Mouse (Mus musculus) gastrocnemius, postnatal 25 days (tissue): ENCODE data around the gene Gad2. TPM values are rescaled to one million over a fixed set of nuclear protein-coding genes. Genes with fewer than 3 reads are reported as not detected.
"Not testable (repeated sequence)": the region's sequence is repeated elsewhere in the genome, so short reads cannot be mapped to it uniquely, and the experiment has no call there.

Experiments
- DNase-seq: peaks from one replicate; pipeline ENCODE4 v3.0.0; 2022
- long read RNA-seq, 2 experiments: library from polyadenylated mRNA; stranded (forward); transcript quantifications; one replicate each; pipeline ENCODE4 v2.0.0; 2021
- total RNA-seq, 2 experiments: library from RNA; stranded (reverse); gene quantifications; 1 replicate in 1 of 2; 2 replicates in 1 of 2; pipeline ENCODE4 v1.2.3; 2021

Gene Gad2
- total RNA-seq = not detected
- long read RNA-seq, experiment 1 = 0 reads
- long read RNA-seq, experiment 2 = 0 reads

DNA sequence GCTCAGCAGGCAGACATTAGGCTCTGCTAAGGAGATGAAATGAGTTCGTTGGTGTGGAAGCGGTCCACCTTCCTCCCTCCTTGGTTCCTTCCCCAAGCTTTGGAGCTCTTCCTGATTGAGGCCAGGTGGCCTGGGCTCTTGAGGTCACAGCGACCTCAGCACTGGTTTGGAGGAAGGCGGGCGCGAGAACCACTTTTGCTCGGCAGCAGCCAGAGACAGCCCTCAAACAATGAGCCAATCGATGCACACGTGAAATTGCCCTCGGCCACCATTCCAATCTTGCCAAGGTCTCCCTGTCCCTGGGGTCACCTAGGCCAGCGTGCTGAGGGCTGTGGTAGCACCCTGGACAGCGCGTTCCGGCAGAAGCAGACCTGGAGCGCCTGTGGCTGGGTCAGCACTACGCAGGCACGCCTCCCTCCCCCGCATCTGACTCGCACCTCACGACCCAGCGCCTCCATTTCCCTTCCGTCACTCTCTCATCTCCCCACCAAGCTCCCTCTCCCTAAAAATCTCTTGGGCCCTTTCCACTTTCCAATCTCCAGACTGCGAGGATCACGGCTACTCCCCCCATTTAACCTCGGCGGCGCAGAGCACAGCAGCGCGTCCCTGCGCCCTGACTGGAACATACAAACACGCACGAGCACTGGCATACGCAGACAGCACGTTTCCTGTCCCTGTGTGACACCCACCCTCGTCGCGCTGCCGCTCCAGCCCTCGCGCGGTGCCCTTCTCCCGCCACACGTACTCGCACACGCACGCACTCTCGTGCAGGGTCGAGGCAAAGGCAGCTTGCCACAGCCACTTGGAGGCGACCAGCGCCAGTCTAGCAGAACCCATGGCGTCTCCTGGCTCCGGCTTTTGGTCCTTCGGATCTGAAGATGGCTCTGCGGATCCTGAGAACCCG, at the start of gene Gad2:
Gene Gad2 (plus strand): TSS at position 378 of the 904 bp plus-strand sequence.
- DNase-seq = no peak

DNA sequence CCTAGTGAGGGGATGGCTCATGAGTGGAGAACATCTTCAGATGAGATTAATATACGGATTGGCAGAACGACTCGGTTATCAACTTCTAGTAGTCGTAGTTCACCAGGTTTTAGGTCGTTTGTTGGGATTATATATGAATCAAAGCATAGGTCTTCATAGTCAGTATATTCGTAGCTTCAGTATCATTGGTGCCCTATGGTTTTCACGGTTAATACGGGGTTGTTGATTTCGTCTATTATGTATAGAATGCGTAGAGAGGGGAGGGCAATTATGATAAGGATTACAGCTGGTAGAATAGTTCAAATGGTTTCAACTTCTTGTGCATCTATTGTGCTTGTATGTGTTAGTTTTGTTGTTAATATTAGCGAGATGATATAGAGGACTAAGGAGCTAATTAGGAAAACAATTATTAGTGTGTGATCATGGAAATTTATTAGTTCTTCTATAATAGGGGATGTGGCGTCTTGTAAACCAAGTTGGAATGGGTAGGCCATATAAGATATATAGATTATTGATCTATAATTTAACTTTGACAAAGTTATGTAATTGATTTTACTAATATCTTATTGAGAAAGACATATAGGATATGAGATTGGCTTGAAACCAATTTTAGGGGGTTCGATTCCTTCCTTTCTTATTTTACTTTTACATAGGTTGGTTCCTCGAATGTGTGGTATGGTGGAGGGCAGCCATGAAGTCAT, 34.4 kb upstream of the Gad2 start:
- not testable (repeated sequence) for DNase-seq

DNA sequence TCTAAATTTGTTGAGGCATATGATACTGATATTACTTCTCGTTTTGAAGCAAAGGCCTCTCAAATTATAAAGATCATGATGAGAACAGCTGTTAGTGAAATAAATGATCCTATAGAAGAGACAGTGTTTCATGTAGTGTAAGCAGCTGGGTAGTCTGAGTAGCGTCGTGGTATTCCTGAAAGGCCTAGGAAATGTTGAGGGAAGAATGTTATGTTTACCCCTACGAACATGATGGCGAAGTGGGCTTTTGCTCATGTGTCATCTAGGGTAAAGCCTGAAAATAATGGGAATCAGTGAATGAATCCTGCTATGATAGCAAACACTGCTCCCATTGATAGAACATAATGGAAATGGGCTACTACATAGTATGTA, 33.8 kb upstream of the Gad2 start:
- not testable (repeated sequence) for DNase-seq

DNA sequence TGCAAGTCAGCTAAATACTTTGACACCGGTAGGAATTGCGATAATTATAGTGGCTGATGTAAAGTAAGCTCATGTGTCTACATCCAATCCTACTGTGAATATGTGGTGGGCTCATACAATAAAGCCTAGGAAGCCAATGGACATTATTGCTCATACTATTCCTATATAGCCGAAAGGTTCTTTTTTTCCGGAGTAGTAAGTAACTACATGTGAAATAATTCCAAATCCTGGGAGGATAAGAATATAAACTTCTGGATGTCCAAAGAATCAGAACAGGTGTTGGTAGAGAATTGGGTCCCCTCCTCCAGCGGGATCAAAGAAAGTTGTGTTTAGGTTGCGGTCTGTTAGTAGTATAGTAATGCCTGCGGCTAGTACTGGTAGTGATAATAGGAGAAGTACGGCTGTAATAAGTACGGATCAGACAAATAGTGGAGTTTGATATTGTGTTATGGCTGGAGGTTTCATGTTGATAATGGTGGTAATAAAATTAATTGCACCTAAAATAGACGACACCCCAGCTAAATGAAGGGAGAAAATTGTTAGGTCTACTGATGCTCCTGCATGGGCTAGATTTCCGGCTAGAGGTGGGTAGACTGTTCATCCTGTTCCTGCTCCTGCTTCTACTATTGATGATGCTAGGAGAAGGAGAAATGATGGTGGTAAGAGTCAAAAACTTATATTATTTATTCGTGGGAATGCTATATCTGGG, 33.2 kb upstream of the Gad2 start:
- not testable (repeated sequence) for DNase-seq

DNA sequence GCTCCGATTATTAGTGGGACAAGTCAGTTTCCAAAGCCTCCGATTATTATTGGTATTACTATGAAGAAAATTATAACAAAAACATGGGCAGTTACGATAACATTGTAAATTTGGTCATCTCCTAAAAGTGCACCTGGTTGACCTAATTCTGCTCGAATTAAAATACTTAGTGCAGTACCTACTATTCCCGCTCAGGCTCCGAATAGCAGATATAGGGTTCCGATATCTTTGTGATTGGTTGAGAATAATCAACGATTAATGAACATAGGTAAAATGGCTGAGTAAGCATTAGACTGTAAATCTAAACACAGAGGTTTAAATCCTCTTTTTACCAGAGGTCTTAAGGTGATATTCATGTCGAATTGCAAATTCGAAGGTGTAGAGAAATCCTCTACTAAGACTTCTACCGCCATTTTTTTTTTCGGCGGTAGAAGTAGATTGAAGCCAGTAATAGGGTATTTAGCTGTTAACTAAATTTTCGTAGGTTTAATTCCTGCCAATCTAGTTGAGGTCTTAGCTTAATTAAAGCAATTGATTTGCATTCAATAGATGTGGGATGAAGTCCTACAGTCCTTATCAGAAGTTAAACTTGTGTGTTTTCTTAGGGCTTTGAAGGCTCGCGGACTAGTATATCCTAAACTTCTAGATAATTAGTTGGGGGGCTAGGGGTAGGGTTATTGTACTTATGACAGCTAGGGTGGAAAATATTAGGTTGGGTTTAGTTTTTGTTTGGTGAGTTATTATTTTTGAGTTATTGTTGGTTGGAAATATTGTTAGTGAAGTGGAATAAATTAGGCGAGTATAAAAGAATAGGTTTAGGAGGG, 32.4 kb upstream of the Gad2 start:
- not testable (repeated sequence) for DNase-seq

DNA sequence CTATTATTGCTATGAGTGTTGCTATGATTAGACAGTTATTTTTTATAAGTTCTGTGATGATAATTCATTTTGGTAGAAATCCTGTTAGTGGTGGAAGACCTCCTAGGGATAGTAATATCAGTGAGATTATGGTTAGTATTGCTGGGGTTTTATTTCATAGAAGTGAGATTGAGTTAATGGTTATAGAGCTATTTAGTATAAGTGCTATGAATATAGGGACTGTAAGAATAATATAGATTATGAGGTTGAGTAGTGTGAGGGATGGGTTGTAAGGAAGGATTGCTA, 31.9 kb upstream of the Gad2 start:
- no peak for DNase-seq

DNA sequence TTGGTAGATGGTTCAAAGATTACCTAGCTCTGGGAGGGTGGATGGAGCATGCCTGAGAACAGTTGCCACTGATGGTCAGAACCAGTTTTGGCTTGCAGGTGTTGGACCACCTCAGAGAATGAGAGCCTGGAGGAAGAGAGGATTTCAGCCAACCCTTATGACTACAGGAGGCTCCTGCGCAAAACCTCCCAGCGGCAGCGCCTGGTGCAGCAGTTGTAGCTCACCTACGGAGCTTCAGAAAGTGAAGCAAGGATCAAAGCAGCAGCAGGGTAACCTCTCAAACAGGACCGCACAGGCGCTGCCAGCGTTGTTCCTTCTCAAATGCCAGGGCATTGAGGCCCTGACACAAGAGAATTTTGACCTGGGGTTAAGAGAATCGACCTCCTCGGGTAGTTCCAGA, 4.1 kb upstream of the Gad2 start:
- no peak for DNase-seq

DNA sequence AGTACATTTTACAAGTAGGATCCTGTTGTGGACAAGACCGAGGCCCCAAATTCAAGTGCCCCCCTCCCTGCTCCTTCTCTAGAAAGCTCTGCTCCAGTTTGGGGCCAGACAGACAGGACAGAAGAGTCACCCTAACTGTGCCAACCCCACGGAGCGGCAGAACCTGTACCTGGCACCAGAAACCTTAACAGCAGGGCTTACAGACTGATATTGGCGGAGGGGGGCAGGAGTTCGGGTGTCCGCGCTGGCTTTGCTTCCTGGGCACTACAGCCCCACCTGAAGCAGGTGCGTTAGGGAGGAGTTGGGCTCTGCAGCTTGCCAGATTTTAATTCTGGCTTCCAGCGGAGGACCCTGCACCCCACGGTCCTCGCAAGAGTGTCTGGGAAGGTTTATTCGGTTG, 2.6 kb upstream of the Gad2 start:
- no peak for DNase-seq

DNA sequence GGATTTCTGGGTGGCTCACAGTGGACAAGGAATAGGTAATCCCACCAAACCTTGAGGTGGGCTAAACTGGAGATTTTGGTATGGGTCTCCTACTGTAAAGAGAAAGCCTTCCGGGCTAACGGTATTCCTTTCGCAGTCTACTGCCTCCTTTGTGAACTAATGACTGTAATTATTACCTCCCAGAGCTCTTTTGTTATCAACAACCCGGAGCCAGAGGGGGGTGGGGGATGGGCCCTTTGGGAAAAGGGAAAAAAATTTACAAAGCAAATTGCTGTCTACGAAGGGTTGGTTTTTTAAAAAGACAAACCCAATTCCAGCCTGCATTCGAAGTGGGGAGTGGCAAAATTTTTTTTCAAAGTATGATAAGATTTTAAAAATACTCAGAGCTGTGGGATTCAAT, 2.0 kb upstream of the Gad2 start:
- DNase-seq = no peak

DNA sequence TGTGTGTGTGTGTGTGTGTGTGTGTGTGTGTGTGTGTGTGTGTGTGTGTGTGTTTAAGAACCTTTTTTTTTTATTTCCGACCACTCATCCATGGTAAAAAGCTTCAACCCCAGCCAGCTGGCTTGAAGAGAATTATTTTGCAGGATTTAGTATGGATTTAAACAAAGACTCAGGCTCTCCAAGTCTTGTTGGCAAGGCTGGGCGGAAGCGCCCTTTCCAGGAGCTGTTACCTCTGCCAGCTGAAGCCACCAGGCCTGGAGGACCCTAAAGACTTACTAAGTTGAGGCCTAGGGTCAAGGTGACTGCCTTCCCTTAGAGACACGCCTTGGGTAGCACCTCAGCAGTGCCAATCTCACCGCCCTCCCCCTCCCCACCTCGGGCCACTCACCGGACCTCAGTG, 1.5 kb upstream of the Gad2 start:
- DNase-seq = no peak

DNA sequence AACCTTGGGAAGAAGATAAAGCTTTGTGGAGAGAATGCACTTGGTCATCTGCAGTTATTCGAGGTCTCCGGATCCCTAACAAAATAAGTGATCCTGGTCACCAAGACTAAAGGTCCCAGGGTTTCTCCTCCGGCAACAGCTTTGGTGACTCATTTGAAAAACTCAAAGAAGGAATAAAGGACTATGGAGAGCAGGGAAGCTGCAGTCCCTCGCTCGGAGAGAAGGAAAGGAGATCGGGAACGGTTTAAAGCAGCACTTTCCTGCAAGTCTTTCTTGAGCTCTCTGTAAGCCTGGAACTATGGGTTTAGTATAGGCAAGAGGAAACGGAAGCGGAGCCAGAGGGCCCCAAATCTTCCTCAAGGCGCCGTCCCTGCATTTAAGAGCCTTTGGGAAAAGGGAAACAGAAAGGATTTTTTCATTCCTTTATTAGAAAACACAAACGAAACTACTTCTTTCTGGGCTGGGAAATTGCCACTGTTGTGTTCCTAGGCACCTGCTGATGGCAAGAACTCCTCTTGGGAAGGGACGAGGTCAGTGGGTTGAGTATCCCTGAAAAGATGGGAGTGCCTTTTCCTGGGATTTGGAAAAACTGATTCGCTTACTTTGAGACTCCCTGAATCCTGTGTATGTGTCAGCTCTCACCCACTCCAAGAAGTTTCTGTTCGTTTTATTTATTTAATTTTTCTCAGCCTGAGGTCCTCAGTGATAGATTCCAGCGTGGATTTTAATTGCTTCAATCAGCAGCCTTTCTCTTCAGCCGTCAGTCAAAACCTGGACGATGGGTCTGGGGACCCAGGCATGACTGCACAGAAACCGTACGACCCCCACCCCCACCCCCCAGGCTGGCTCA, 802 bp upstream of the Gad2 start:
- no peak for DNase-seq

DNA sequence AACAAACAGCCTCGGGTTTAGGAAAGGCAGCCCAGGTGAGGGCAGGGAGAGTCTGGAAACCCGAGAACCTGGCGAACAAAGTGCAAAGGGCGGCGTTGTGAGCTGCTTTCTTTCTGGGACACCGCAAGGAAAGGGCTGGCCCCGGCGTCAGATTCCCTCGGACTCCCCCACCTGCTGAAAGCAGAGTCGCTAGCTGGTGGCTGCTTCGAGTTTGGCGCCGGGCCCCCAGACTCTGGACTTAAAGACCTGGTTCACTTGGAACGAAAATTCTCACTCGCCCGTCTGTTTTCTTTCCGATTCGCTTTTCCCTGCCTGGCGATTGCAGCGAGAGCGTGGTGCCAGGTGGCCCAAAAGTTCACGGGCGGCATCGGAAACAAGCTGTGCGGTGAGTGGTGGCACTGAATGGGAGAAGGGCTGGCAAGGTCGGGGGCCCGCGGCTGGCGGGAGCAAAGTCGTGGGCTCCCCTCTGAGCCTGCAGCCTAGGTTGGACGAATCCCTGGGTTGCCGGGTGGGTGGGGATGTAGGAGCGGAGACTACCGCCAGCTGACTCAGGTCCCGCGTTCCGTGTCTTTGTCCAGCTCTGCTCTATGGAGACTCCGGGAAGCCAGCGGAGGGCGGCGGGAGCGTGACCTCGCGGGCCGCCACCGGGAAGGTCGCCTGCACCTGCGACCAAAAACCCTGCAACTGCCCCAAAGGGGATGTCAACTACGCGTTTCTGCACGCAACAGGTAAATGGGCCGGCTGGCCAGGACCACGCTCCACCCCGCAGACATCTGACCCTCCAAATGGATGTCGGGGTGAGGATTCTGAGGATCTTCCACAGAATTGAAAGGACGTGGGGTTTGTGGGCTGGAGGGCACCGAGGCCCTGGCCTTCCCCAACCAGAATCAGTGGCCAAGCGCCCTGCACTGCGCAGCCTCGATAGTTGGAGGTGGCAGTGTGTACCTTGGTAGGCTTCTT, 1.4 kb downstream of the Gad2 start:
- DNase-seq = no peak

DNA sequence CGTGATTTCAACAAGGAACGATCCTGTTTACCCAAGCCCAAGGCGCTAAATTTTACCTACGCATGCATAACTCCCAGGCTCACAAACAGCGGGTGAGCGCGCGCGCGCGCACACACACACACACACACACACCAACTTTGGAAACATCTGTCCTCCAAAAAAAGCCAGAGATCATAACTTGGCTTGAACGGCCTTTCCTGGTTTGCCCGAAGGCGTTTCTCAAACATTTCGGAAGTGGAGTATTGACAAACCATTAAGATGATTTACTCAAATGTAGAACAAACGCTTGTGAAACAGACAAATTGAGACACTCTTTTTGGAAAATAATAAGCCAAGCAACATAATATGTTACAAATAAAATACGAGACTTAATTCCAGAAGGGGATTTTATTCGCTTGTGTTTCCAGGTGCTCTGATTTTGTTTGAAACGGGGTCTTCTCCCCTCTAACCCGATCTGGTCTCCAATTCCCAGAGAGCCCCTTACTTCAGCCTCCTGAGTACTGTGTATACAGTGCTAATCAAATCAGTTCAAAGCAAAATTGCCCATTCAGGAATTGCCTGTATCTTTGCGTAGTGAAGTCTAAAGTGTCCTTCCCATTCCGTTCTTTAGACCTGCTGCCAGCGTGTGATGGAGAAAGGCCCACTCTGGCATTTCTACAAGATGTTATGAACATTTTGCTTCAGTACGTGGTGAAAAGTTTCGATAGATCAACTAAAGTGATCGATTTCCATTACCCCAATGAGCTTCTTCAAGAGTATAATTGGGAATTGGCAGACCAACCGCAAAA, 2.4 kb downstream of the Gad2 start:
- no peak for DNase-seq

DNA sequence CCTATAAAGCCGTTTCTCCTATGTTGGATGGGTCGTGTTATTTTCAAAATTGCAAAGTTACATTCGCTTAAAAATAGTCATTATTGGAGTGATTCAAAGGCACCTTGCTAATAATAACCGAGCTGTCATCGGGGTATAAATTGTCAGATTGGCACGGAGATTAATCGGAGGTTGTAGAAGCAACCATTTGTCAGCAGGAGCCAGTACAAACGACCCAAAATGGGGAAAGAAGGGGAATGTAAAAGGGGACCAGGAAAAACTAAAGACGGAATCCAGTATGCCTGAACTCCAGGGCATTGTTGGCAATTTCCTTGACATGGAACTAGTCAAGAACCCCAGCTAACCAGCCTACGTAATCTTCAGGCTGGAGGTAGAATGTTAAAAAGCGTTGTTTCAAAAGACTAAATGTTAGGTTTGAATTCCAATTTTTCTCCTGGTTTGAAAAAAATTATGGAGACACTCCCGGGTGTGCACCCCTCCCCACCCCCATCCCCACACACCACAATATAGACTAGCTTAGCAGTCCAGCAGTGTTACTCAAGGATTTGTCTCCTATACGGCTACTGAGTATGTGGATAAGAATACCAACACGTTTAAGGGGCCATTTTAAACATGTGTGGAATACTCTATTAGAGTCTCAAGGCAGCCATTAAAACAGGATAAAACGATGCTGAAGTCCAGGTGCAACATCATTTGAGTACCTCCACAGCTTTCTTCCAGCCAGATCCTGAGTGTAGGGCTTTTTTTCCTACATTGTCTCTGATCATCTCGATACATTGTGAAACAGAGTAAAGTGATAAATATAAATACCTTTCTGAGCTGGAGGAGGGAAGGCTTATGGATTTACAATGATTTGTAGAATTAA, 3.3 kb downstream of the Gad2 start:
- no peak for DNase-seq

DNA sequence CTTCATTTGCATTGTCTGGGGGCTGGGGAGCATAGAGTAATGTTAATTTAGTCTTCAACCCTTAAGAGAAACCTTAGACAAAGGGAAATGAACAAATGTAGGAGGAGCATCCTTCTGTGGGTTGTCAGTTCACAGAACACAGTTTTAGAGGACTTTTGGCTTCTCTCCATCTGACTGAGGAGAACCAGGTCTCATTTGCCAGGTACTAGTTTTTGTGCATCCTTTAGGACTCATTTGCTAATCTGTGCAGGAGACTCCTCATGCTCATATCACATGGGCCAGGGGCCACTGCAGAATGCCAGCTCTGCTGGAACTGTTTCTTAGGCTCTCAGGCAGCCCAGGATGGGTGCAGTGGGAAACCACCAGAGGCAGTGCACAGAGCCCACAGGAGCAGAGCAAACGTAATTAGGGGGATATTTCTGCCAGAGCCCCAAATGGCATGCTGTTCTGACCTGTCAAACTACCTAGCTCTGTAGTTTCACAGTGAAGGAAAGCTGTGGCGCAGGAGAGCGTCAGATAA, 5.2 kb downstream of the Gad2 start:
- DNase-seq = no peak

DNA sequence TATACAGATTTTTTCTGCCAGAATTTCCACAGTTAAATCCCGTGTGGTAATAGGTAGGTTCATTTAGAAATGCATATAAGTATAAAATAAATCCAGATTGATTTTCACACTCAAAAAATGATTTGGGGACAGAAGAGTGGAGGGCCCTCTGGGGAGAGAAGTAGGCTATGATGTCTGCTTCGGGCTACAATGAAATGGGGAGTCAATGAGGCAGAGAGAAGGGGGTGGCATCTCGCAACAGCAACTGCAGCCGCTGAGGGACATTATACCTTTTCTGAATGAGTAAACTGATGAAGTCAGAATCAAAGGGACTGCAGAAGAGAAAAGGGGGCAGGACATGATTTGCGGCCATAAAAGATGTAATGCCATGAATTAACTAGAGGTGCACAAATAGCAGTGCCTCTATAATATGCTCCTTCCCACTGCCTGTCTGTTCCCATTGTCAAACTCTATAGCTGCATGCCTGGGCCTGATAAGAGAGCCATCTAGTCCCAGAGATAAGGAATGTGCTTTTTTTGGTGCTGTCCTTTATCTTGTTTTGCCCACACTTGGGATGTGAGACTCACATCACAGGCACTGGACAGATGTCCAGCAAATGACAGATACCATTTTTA, 5.9 kb downstream of the Gad2 start:
- DNase-seq = no peak

DNA sequence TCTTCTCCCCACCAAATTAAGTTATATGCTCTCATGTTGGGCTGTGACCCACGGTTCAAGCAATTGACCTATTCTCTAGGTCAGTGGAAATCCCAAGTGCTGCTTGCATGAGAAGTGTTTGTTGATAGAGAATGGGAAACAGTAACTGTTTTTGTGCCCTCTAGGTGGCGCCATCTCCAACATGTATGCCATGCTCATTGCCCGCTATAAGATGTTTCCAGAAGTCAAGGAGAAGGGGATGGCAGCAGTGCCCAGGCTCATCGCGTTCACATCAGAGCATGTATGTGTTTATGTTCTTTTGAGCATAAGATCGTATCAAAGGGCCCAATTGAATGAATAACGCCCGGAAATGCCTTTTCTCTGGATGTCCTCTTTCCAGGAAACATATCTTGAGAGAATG, 12.8 kb downstream of the Gad2 start:
- DNase-seq = no peak

DNA sequence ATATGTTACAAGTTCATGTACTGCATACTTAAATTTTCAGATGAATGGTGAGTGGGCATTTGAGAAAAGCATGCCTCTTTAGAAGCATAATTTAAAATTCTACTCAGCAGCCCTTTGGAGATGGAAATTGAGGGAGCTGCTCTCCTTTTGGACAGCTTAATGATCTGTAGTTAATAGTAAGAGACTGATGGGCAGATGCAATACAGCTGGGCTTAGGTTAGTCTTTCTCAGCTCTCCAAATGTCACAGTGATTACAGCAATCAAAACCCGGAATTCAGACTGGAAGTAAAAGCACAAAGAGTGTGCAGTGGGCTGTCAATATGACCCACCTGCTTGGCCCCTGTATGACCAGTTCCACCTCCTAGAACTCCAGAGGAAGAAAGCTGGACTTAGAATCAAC, 24.1 kb downstream of the Gad2 start:
- no peak for DNase-seq
